Mouse (Mus musculus): ENCODE measurements at regions not wholly inside any gene's neighbourhood (a gene's known extent, or its start where the extent isn't known, plus 50 kb on each side); places are given as distances from the start of the nearest gene placed in this dataset.

DNA sequence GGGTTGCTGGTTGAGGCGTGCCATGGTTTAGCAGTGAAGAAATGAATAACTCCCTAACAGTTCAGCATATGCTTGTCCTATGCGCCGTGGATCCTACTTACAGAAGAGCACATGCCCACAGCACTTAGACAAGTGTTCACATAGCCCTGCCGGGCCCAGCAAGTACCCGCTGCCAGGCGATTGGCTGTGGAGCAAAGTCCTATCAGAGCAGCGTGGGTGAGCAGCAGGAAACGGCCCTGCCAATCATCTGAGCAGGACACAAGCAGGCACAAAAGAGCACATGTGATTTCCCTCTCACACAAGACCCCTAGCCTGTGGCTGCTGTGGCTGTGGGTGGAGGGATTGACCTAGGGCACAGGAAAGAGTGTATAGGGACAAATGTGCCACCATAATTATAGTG lies 243.7 kb upstream of the Dio3 start:
- TF ChIP-seq JUN (IDR thresholded peaks at IDR 0.05; ENCODE audit: insufficient read depth, low read depth, low read length): no peak
- no peak for TF ChIP-seq EP300 (IDR thresholded peaks at IDR 0.05; ENCODE audit: low read length)
- no peak for TF ChIP-seq TBP (conservative IDR thresholded peaks at IDR 0.05; ENCODE audit: low read depth, low read length)
- no peak for TF ChIP-seq TCF12 (IDR thresholded peaks at IDR 0.05; ENCODE audit: low read depth, low read length)
- no peak for TF ChIP-seq CTCF (conservative IDR thresholded peaks at IDR 0.05 in 1 of 2, IDR thresholded peaks at IDR 0.05 in 1 of 2; ENCODE audit: low read depth in 2 of 2, low read length in 2 of 2)
- no peak for TF ChIP-seq ETS1 (conservative IDR thresholded peaks at IDR 0.05; ENCODE audit: low read depth, low read length)
- no peak for TF ChIP-seq ZNF384 (IDR thresholded peaks at IDR 0.05; ENCODE audit: low read depth, low read length)
- no peak for TF ChIP-seq BHLHE40 (IDR thresholded peaks at IDR 0.05; ENCODE audit: low read depth, low read length)
- no peak for TF ChIP-seq HCFC1 (IDR thresholded peaks at IDR 0.05; ENCODE audit: low read depth, low read length)
- no peak for TF ChIP-seq NELFE (IDR thresholded peaks at IDR 0.05; ENCODE audit: low read depth, low read length)
- TF ChIP-seq MYC (IDR thresholded peaks at IDR 0.05; ENCODE audit: low read depth, low read length): no peak

All from CH12.LX (cell line).